Mouse (Mus musculus): ENCODE measurements around the gene Olfr801. TPM values are rescaled to one million over a fixed set of nuclear protein-coding genes. Genes with fewer than 3 reads are reported as not detected.

Olfr801 gene
- not detected for polyA plus RNA-seq (2014; fragmentation: Illumina TruSeq; extraction: RNeasy Lipid Tissue Mini Kit (QIAGEN cat#74804))

DNA sequence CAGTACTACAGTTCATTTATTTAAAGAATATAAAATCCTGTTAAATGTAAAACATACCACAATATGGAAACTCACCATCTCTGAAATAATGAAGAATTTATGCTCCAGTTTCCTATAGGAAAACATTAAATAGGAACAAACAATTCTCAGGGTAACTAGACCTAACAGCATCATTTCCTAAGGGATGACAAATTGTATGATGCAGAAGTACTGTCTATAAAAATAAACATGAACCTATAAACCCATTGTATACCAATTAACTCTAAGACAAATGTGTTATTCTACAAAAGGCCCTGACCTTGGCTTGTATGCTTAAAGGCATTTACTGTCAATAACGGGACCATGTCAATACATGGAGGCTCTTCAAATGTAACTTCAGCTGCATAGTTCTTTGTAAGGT, at the start of gene Olfr801:
Olfr801 (minus strand) TSS at position 101 of the 400 bp plus-strand sequence.

DNA sequence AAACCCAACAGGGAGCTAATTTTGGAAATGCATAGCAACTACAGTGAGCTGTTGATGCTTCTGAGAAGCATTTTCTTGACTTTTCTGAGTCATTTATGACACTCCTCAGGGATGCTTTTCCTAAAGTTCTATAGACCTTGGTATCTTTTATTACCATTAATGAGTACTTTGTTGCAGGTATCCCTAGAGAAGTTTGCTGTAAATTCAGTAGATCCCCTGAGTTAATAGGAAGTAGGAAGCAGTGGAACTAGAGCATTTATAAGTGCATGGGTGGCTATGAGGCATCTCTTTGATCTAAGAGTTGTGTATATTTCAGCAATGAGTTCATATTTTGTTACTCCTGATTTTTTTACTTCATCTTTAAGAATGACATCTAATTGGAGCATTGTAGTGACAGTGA, 29.2 kb upstream of the Olfr801 start, which contains the start of gene Olfr804:
Olfr804 (plus strand) TSS at position 301 of the 400 bp plus-strand sequence.

DNA sequence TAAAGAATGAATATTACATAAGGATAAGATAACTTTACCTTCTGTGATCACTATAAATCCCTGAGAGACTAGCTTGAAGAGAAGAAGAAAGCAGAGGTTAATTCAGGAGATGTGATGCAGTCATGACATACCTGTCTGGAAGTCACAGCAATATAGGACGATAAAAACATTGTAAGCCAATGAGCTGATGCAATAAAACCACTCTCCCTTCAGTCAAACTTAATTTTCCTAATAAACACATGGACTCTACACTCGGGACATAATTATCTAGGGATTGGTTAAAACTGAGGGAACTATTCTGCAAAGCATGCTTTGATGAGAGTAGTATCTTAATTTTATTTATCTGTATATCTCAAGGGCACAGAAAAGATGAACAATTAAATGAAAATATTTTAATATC, 20.5 kb upstream of the Olfr801 start, which contains the start of gene Olfr803:
Olfr803 (minus strand) TSS at position 101 of the 400 bp plus-strand sequence.

DNA sequence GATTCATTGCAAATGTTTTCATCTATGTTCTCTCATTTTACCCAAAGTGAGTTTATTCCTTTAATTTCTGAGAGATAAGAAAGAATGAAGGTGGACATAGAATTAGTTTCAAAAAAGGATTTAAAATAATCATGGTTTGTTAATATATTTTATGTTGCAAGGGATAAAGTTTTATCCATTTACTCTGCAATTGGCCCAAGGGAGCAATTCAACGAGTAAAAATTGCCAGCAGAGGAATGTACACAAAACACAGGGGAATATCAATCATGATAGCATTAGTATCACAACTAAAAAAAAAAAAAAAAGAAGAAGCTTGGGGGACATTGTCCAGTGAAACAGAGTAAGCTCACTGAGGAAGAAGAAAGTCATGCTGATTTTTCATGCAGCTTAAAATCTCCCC, 14.4 kb upstream of the Olfr801 start, which contains the start of gene Olfr802:
Olfr802 (minus strand) TSS at position 101 of the 400 bp plus-strand sequence.

DNA sequence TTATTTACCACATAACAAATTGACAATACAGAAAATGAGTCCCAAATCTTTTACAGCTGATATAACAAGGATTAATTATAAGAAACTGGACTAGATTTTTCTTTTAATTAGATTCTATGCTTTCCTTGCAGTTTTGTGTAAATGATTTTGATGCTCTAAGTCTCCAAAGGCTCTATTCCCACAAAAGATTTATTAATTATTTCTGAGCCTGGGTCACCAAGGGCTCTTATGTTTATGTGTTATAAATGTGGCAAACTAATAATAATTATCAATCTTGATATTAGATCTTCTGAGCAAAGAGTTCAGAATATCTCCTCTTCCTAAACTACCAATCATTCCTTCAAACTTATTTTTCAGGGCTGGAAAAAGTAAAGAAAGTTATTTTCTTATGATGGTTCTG, 16.3 kb downstream of the Olfr801 start, which contains the start of gene Olfr800:
Olfr800 (plus strand) TSS at position 301 of the 400 bp plus-strand sequence.

DNA sequence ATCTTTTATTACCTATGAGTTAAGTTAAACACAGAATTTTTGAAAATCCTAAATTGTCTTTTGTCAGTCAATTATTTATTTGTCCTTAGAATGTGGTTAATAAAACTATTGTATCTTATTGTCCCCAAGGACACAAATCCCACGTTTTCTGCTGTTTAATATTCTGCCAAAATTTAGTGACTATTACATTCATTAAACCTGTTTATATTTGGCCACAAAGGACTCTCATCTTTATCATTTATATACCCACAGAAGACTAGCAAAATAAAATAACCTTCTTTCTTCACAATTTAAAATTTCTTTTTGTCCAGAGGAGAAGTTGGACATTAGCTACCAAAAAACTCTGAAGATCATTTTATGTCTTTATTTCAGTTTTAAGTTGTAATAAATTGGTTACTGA, 36.5 kb downstream of the Olfr801 start, which contains the start of gene Olfr799:
Olfr799 (plus strand) TSS at position 301 of the 400 bp plus-strand sequence.

DNA sequence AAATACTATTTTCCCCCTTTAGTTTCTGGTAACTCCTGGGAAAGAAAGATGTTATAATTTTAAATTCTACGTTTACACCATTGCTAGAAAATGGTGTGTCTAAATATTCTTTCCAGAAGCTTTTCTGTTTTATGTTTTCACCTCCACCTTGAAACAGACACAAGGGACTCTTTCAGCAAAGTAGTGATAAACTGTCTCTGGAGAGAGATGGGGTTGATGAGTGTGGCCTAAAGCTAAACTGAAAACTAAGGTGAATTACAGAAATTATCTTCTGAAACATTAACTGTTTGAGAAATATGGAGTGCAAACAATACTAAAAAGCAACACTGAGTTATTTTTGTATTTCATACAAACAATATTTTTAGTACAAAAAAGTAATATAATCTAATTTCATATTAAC, 45.8 kb downstream of the Olfr801 start, which contains the start of gene Olfr798:
Olfr798 (minus strand) TSS at position 101 of the 400 bp plus-strand sequence.

Other genes with a start within 250 kb of the Olfr801 start
- gene Olfr786, start 246.6 kb downstream of the Olfr801 start, polyA plus RNA-seq (2014; fragmentation: Illumina TruSeq; extraction: RNeasy Lipid Tissue Mini Kit (QIAGEN cat#74804)) = not detected
- not detected for gene Olfr787, start 212.0 kb downstream of the Olfr801 start, polyA plus RNA-seq (2014; fragmentation: Illumina TruSeq; extraction: RNeasy Lipid Tissue Mini Kit (QIAGEN cat#74804))
- gene Olfr788, start 202.9 kb downstream of the Olfr801 start, polyA plus RNA-seq (2014; fragmentation: Illumina TruSeq; extraction: RNeasy Lipid Tissue Mini Kit (QIAGEN cat#74804)) = not detected
- gene Olfr789, start 189.1 kb downstream of the Olfr801 start, polyA plus RNA-seq (2014; fragmentation: Illumina TruSeq; extraction: RNeasy Lipid Tissue Mini Kit (QIAGEN cat#74804)) = not detected
- not detected for gene Olfr790, start 175.4 kb downstream of the Olfr801 start, polyA plus RNA-seq (2014; fragmentation: Illumina TruSeq; extraction: RNeasy Lipid Tissue Mini Kit (QIAGEN cat#74804))
- not detected for gene Olfr791, start 152.1 kb downstream of the Olfr801 start, polyA plus RNA-seq (2014; fragmentation: Illumina TruSeq; extraction: RNeasy Lipid Tissue Mini Kit (QIAGEN cat#74804))
- 0.20 TPM for gene Olfr792, start 134.7 kb downstream of the Olfr801 start, polyA plus RNA-seq (2014; fragmentation: Illumina TruSeq; extraction: RNeasy Lipid Tissue Mini Kit (QIAGEN cat#74804))
- gene Olfr794, start 106.2 kb downstream of the Olfr801 start, polyA plus RNA-seq (2014; fragmentation: Illumina TruSeq; extraction: RNeasy Lipid Tissue Mini Kit (QIAGEN cat#74804)) = not detected
- not detected for gene Olfr796, start 61.3 kb downstream of the Olfr801 start, polyA plus RNA-seq (2014; fragmentation: Illumina TruSeq; extraction: RNeasy Lipid Tissue Mini Kit (QIAGEN cat#74804))
- gene Olfr798, start 45.9 kb downstream of the Olfr801 start, polyA plus RNA-seq (2014; fragmentation: Illumina TruSeq; extraction: RNeasy Lipid Tissue Mini Kit (QIAGEN cat#74804)) = not detected
- gene Olfr799, start 36.4 kb downstream of the Olfr801 start, polyA plus RNA-seq (2014; fragmentation: Illumina TruSeq; extraction: RNeasy Lipid Tissue Mini Kit (QIAGEN cat#74804)) = not detected
- not detected for gene Olfr800, start 16.2 kb downstream of the Olfr801 start, polyA plus RNA-seq (2014; fragmentation: Illumina TruSeq; extraction: RNeasy Lipid Tissue Mini Kit (QIAGEN cat#74804))
- not detected for gene Olfr802, start 14.3 kb upstream of the Olfr801 start, polyA plus RNA-seq (2014; fragmentation: Illumina TruSeq; extraction: RNeasy Lipid Tissue Mini Kit (QIAGEN cat#74804))
- not detected for gene Olfr803, start 20.4 kb upstream of the Olfr801 start, polyA plus RNA-seq (2014; fragmentation: Illumina TruSeq; extraction: RNeasy Lipid Tissue Mini Kit (QIAGEN cat#74804))
- not detected for gene Olfr804, start 29.3 kb upstream of the Olfr801 start, polyA plus RNA-seq (2014; fragmentation: Illumina TruSeq; extraction: RNeasy Lipid Tissue Mini Kit (QIAGEN cat#74804))
- not detected for gene Olfr805, start 55.5 kb upstream of the Olfr801 start, polyA plus RNA-seq (2014; fragmentation: Illumina TruSeq; extraction: RNeasy Lipid Tissue Mini Kit (QIAGEN cat#74804))
- not detected for gene Olfr806, start 68.1 kb upstream of the Olfr801 start, polyA plus RNA-seq (2014; fragmentation: Illumina TruSeq; extraction: RNeasy Lipid Tissue Mini Kit (QIAGEN cat#74804))
- not detected for gene Olfr807, start 83.9 kb upstream of the Olfr801 start, polyA plus RNA-seq (2014; fragmentation: Illumina TruSeq; extraction: RNeasy Lipid Tissue Mini Kit (QIAGEN cat#74804))
- not detected for gene Olfr808, start 91.6 kb upstream of the Olfr801 start, polyA plus RNA-seq (2014; fragmentation: Illumina TruSeq; extraction: RNeasy Lipid Tissue Mini Kit (QIAGEN cat#74804))
- not detected for gene Olfr809, start 100.8 kb upstream of the Olfr801 start, polyA plus RNA-seq (2014; fragmentation: Illumina TruSeq; extraction: RNeasy Lipid Tissue Mini Kit (QIAGEN cat#74804))
- 0.17 TPM for gene Olfr810, start 121.1 kb upstream of the Olfr801 start, polyA plus RNA-seq (2014; fragmentation: Illumina TruSeq; extraction: RNeasy Lipid Tissue Mini Kit (QIAGEN cat#74804))
- not detected for gene Olfr811, start 130.5 kb upstream of the Olfr801 start, polyA plus RNA-seq (2014; fragmentation: Illumina TruSeq; extraction: RNeasy Lipid Tissue Mini Kit (QIAGEN cat#74804))
- not detected for gene Olfr812, start 172.2 kb upstream of the Olfr801 start, polyA plus RNA-seq (2014; fragmentation: Illumina TruSeq; extraction: RNeasy Lipid Tissue Mini Kit (QIAGEN cat#74804))
- not detected for gene Olfr813, start 181.5 kb upstream of the Olfr801 start, polyA plus RNA-seq (2014; fragmentation: Illumina TruSeq; extraction: RNeasy Lipid Tissue Mini Kit (QIAGEN cat#74804))
- gene Olfr814, start 206.0 kb upstream of the Olfr801 start, polyA plus RNA-seq (2014; fragmentation: Illumina TruSeq; extraction: RNeasy Lipid Tissue Mini Kit (QIAGEN cat#74804)) = not detected
- not detected for gene Olfr815, start 232.0 kb upstream of the Olfr801 start, polyA plus RNA-seq (2014; fragmentation: Illumina TruSeq; extraction: RNeasy Lipid Tissue Mini Kit (QIAGEN cat#74804))
- gene Olfr816, start 241.7 kb upstream of the Olfr801 start, polyA plus RNA-seq (2014; fragmentation: Illumina TruSeq; extraction: RNeasy Lipid Tissue Mini Kit (QIAGEN cat#74804)) = not detected

All from ovary, adult 10 weeks (tissue).